Mouse (Mus musculus) spleen, adult 2 months (tissue): ENCODE data around the gene 7530416G11Rik.

Source experiments
- CTCF ChIP-seq: fragments of 200-500 bp; IDR thresholded peaks from 2 replicates; pipeline ENCODE4 v1.5.1; 2011; ENCODE audit warnings: mild to moderate bottlenecking, inconsistent platforms; ENCODE audit not compliant: insufficient read depth, insufficient read length, insufficient replicate concordance; ENCODE audit errors: extremely low read depth
- POLR2A ChIP-seq: fragments of 200-500 bp; IDR thresholded peaks from 2 replicates; pipeline ENCODE4 v1.6.1; 2011; ENCODE audit warnings: low read depth, low read length, inconsistent platforms

- TF ChIP-seq CTCF = no peak
- no peak for TF ChIP-seq POLR2A
Measured at GRCm38 (mm10) chr15:85537151-85537550, 34.1 kb upstream of the 7530416G11Rik start.
